Mouse (Mus musculus): ENCODE results near the gene Prss32.

- TF ChIP-seq CTCF (IDR thresholded peaks at IDR 0.05; ENCODE audit: control insufficient read depth, insufficient read depth, insufficient replicate concordance, low read depth, low read length) (no peak), POLR2A (IDR thresholded peaks at IDR 0.05; ENCODE audit: control insufficient read depth, low read depth, low read length) (no peak)
Observed at GRCm38 (mm10) chr17:23825591-23825990, 18.1 kb upstream of the Prss32 start.

Data from testis, adult 2 months (tissue).